Mouse (Mus musculus) midbrain, embryonic 13.5 days (tissue): Measurements from ENCODE around the gene Nfic. TPM values are rescaled to one million over a fixed set of nuclear protein-coding genes. Genes with fewer than 3 reads are reported as not detected.

ENCODE experiments used
- ATAC-seq: fragments of 200-750 bp; cut with Nextera tagmentation; 2 replicates; pipeline ENCODE4 v1.8.0; 2017; ENCODE audit warnings: mild to moderate bottlenecking, moderate TSS enrichment, moderate library complexity
- H3K27ac ChIP-seq: fragments of 300-500 bp; sonication (generic); 2 replicates; pipeline ENCODE4 v1.5.1; 2015; ENCODE audit warnings: inconsistent platforms, mild to moderate bottlenecking, moderate library complexity
- H3K27me3 ChIP-seq: fragments of 300-500 bp; sonication (generic); 2 replicates; pipeline ENCODE4 v1.6.1; 2015; ENCODE audit warnings: mild to moderate bottlenecking, inconsistent platforms
- H3K36me3 ChIP-seq: fragments of 300-500 bp; sonication (generic); 2 replicates; pipeline ENCODE4 v1.6.1; 2015; ENCODE audit warnings: mild to moderate bottlenecking, inconsistent platforms
- H3K4me1 ChIP-seq: fragments of 300-500 bp; sonication (generic); replicated peaks from 2 replicates; pipeline ENCODE4 v1.6.1; 2015; ENCODE audit warnings: inconsistent platforms
- H3K4me2 ChIP-seq: fragments of 300-500 bp; sonication (generic); replicated peaks from 2 replicates; pipeline ENCODE4 v1.6.1; 2015; ENCODE audit warnings: moderate library complexity, mild to moderate bottlenecking, inconsistent platforms
- H3K4me3 ChIP-seq: fragments of 300-500 bp; sonication (generic); replicated peaks from 2 replicates; pipeline ENCODE4 v1.5.1; 2015; ENCODE audit warnings: mild to moderate bottlenecking, inconsistent platforms
- H3K9ac ChIP-seq: fragments of 300-500 bp; sonication (generic); replicated peaks from 2 replicates; pipeline ENCODE4 v1.6.1; 2015; ENCODE audit warnings: mild to moderate bottlenecking, inconsistent platforms
- H3K9me3 ChIP-seq: fragments of 300-500 bp; sonication (generic); 2 replicates; pipeline ENCODE4 v1.6.1; 2016; ENCODE audit warnings: mild to moderate bottlenecking, inconsistent platforms
- WGBS: fragments of 180-500 bp; shearing (Covaris S2); methylation state at CpG from one replicate; pipeline ENCODE4 v1.1.7; 2015; 5-methylcytosine and 5-hydroxymethylcytosine counted together
- microRNA-seq: library from miRNA; unstranded; fragments of <30 nt; microRNA quantifications from one replicate; pipeline ENCODE4, GENCODE M21; 2016
- polyA plus RNA-seq: library from polyadenylated mRNA; unstranded; fragments of >200 nt; fragmentation: Nextera tagmentation; extraction: Ambion mirVana; gene quantifications from 2 replicates; pipeline ENCODE4 v1.2.1, GENCODE M21; 2015

The Nfic gene
- polyA plus RNA-seq, 1 experiment from 2014 or later: 15.2 TPM

DNA sequence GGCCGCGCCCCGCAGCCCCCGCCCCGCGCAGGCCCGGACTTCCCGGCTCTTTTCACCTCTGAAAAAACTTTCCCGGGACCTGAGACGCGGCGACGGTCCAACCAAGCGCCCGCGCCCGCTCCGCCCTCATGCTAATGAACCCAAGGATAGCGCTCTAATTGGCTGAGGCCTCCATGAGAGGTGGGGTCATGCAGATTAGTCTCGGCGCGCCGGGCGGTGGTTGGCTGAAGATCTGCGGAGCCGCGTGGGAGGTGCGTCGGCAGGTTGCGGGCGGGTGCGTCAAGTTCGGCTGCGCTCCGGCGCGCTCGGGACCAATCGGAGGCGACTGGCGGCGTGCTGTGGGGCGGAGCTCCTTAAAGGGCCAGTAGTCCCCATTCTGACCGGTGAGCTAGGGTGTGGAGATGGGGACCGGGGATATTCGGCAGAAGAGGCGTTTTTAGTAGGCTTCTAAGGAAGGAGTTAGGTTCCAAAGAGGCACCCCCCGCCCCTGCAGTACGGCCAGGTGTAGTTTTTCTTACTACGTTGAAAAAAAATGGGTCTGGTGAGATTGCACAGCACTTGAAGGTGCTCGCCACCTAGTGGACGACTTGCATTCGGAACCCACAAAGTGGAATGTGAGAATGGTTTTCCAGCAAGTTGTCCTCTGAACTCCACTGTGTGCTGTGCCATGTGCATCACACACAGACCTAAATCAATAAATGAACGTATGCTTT, 104.9 kb downstream of the Nfic start, which contains the start of gene Hmg20b:
Gene Hmg20b (minus strand): TSS at position 130 of the 713 bp plus-strand sequence.
- Histone ChIP-seq H3K9ac (peak within 1 kb of the TSS; percentile 77), H3K27ac (peak within 1 kb of the TSS; percentile 60; the same call in 1 of the 2 replicates), H3K36me3 (peaks cover 8% of the 10 kb centered on the region; the same call in 1 of the 2 replicates), H3K4me3 (peak within 1 kb of the TSS; percentile 81), H3K9me3 (no peaks in the 10 kb centered on the region), H3K27me3 (peaks cover 25% of the 10 kb centered on the region), H3K4me1 (peaks cover 30% of the 10 kb centered on the region), H3K4me2 (peak within 1 kb of the TSS; percentile 97)
- under 1% methylated on average over 54 of the region's 54 CpGs for WGBS
- peak; percentile 96 for ATAC-seq

- peak; percentile 31 for ATAC-seq
- peak overlapping the region; percentile 81 for H3K4me3 ChIP-seq
- peaks cover 30% of the 10 kb centered on the region for H3K4me1 ChIP-seq
- under 1% methylated on average over 29 of the region's 29 CpGs for whole genome bisulfite sequencing
- peak overlapping the region; percentile 97 for H3K4me2 ChIP-seq
- H3K27ac ChIP-seq: no peak overlapping the region; the same call in 1 of the 2 replicates
- H3K36me3 ChIP-seq: peaks cover 8% of the 10 kb centered on the region; the same call in 1 of the 2 replicates
- no peaks in the 10 kb centered on the region for H3K9me3 ChIP-seq
- peak overlapping the region; percentile 77 for H3K9ac ChIP-seq
- H3K27me3 ChIP-seq: peaks cover 28% of the 10 kb centered on the region
Measured at GRCm38 (mm10) chr10:81349961-81350350, 105.5 kb downstream of the Nfic start.

DNA sequence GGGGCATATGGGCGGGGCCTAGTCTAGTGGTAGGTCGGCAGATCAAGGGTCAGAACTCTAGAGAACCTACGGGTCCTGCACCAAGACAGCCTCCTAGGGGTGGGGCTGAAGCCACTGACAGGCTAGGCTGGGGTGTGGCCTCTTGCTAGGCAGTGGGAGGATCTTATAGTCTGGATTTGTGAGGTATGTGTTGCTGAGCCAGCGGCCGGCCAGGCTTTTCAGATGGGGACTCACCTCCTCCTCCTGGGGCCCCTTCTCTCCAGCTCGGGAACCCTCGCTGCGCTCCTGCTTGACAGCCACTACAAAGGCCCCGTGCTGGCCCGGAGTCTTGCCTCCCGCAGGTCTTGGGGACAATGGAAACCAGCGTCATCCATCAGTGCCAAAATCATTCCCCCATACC, 106.3 kb downstream of the Nfic start:
- Histone ChIP-seq H3K27me3 (peaks cover 35% of the 10 kb centered on the region), H3K4me2 (peak overlapping the region; percentile 97), H3K9me3 (no peaks in the 10 kb centered on the region), H3K36me3 (peaks cover 8% of the 10 kb centered on the region; the same call in 1 of the 2 replicates), H3K4me3 (peak overlapping the region; percentile 81), H3K4me1 (peaks cover 30% of the 10 kb centered on the region), H3K27ac (no peak overlapping the region), H3K9ac (peak overlapping the region; percentile 77; the same call in 1 of the 2 replicates)
- WGBS: 3% methylated on average over 12 of the region's 12 CpGs
- ATAC-seq: no peak

GRCm38 (mm10) chr10:81346453-81347067, 108.9 kb downstream of the Nfic start:
- Histone ChIP-seq H3K27ac (no peak overlapping the region), H3K9me3 (no peaks in the 10 kb centered on the region), H3K36me3 (peaks cover 8% of the 10 kb centered on the region; the same call in 1 of the 2 replicates), H3K27me3 (peaks cover 60% of the 10 kb centered on the region), H3K9ac (peak overlapping the region; percentile 46), H3K4me1 (peaks cover 39% of the 10 kb centered on the region), H3K4me3 (peak overlapping the region; percentile 27), H3K4me2 (peak overlapping the region; percentile 50)
- WGBS: 7% methylated on average over 54 of the region's 55 CpGs
- no peak for ATAC-seq

Small RNAs within 50 kb of the gene (microRNA-seq; reads per million reads assigned to microRNA genes)
- gene Gm25595: not detected
- not detected for gene Mir1191b
- 0.62 reads per million for gene Mir6913

Other genes starting within 250 kb of the Nfic start
- gene Atcay, start 224.8 kb downstream of the Nfic start, polyA plus RNA-seq: 66.0 and 77.3 TPM in 2 replicates
- gene Zfr2, start 222.5 kb downstream of the Nfic start, polyA plus RNA-seq: 16.5 and 19.7 TPM in 2 replicates
- gene Matk, start 202.7 kb downstream of the Nfic start, polyA plus RNA-seq: 7.2 and 8.8 TPM in 2 replicates
- gene Mrpl54, start 188.7 kb downstream of the Nfic start, polyA plus RNA-seq: 138 and 148 TPM in 2 replicates
- gene Apba3, start 188.7 kb downstream of the Nfic start, polyA plus RNA-seq: 27.9 and 30.8 TPM in 2 replicates
- 4.9 and 5.5 TPM in 2 replicates for gene Tjp3, start 164.1 kb downstream of the Nfic start, polyA plus RNA-seq
- gene Pip5k1c, start 162.7 kb downstream of the Nfic start, polyA plus RNA-seq: 92.8 and 99.6 TPM in 2 replicates
- gene Cactin, start 134.5 kb downstream of the Nfic start, polyA plus RNA-seq: 35.5 and 35.8 TPM in 2 replicates
- gene Tbxa2r, start 126.9 kb downstream of the Nfic start, polyA plus RNA-seq: 4.7 and 4.9 TPM in 2 replicates
- not detected in 2 replicates for gene Gipc3, start 112.4 kb downstream of the Nfic start, polyA plus RNA-seq
- 46.5 and 49.8 TPM in 2 replicates for gene Hmg20b, start 105.2 kb downstream of the Nfic start, polyA plus RNA-seq
- 8.8 and 10.1 TPM in 2 replicates for gene Mfsd12, start 98.1 kb downstream of the Nfic start, polyA plus RNA-seq
- 0.44 and 0.70 TPM in 2 replicates for gene 4930404N11Rik, start 89.8 kb downstream of the Nfic start, polyA plus RNA-seq
- 127 and 133 TPM in 2 replicates for gene Fzr1, start 77.1 kb downstream of the Nfic start, polyA plus RNA-seq
- 73.5 TPM in 2 replicates for gene Dohh, start 71.2 kb downstream of the Nfic start, polyA plus RNA-seq
- 6.9 and 7.2 TPM in 2 replicates for gene Gm48551, start 71.2 kb downstream of the Nfic start, polyA plus RNA-seq
- 1.2 and 2.1 TPM in 2 replicates for gene Gm48552, start 66.6 kb downstream of the Nfic start, polyA plus RNA-seq
- 1.4 and 1.9 TPM in 2 replicates for gene Smim24, start 62.6 kb downstream of the Nfic start, polyA plus RNA-seq
- gene Celf5, start 27.1 kb upstream of the Nfic start, polyA plus RNA-seq: 75.5 and 79.4 TPM in 2 replicates
- gene Ncln, start 40.8 kb upstream of the Nfic start, polyA plus RNA-seq: 57.1 and 58.2 TPM in 2 replicates
- 0.64 and 0.77 TPM in 2 replicates for gene S1pr4, start 44.5 kb upstream of the Nfic start, polyA plus RNA-seq
- gene Gna15, start 68.6 kb upstream of the Nfic start, polyA plus RNA-seq: 0.94 and 1.0 TPM in 2 replicates
- 74.5 and 77.1 TPM in 2 replicates for gene Gna11, start 89.6 kb upstream of the Nfic start, polyA plus RNA-seq
- gene Aes, start 103.9 kb upstream of the Nfic start, polyA plus RNA-seq: 451 and 572 TPM in 2 replicates
- gene Tle2, start 118.9 kb upstream of the Nfic start, polyA plus RNA-seq: 23.6 and 26.2 TPM in 2 replicates
- gene Tle6, start 145.4 kb upstream of the Nfic start, polyA plus RNA-seq: 2.8 and 4.4 TPM in 2 replicates
- 2.9 and 3.0 TPM in 2 replicates for gene BC025920, start 150.6 kb upstream of the Nfic start, polyA plus RNA-seq
- gene Sirt6, start 172.2 kb upstream of the Nfic start, polyA plus RNA-seq: 64.7 and 67.4 TPM in 2 replicates
- gene Ankrd24, start 172.9 kb upstream of the Nfic start, polyA plus RNA-seq: 8.5 and 9.3 TPM in 2 replicates
- gene Gm10778, start 193.4 kb upstream of the Nfic start, polyA plus RNA-seq: 6.7 and 6.9 TPM in 2 replicates
- 22.7 TPM in 2 replicates for gene Zfp433, start 249.2 kb upstream of the Nfic start, polyA plus RNA-seq